Mouse (Mus musculus) T-helper 1 cell (primary cell): ENCODE data around the gene Samd8.

ENCODE experiments used
- in situ Hi-C: fragments of 300-600 bp; cut with MboI, MseI; formaldehyde crosslinking; loops from one replicate; pipeline ENCODE4 v1.15.1; 2025; ENCODE audit warnings: high pct_unique_total_duplicates

Gene Samd8

DNA sequence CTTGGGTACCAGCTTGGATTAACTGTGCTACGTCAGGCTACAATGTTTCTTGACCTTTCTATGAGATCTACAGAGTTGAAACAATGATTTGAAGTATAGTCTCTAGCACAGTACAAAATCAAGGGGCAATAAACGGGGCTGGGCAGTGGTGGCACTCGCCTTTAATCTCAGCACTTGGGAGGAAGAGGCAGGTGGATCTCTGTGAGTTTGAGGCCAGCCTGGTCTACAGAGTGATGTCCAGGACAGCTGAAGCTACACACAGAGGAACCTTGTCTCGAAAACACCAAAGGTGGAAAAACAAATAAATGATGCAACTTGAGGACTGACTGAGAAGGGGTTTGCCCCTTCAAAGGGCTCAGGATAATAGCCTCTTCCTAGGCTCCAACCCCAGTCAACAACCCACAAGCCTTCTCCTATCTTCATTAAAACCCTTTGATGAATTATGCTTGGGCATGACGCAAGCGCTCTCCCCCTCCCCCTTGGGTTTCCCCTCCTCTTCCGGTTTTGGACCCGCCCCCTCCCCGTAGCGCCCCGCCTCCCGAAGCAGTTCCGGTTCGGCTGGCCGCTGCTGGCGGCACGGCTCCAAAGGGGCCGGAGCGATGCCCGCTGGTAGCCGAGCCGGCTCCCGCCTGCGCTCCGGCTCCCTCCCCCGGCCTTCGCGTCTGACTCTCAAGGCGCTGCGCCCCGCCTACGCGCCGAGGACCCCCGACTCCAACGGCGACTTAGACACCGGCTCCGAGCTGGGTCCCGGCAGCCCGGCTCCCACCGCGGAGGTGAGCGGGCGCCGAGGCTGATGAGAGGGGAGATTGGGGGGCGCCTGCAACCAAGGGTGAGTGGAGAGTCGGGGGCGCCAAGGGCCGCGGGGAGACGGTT is at the start of gene Samd8:
Gene Samd8 (plus strand): TSS at position 524 of the 873 bp plus-strand sequence.
- in situ Hi-C loops = no loop called here

DNA sequence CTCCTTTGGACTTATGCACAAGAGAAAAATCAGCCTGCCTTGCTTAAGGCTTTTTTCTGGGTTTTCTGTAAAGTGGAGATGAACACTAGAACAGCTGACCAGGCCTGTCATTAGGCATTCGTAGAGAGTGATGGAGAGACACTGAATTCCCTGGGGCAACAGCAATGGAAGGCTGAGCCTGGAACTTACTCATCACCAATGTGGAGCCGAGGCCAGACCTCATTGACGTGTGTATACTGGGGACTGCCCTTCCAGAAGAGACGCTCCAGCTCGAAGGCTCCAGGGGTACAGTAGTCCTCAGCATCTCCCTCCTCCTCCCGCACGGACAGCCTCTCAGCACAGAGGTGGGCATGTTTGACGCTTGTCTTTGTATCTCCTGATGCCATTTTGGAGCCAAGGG is 47.6 kb upstream of the Samd8 start:
- in situ Hi-C loops = loop anchor here (25.0 kb wide), 1 partner anchor 1135 kb away; no protein-coding TSS in a partner anchor

DNA sequence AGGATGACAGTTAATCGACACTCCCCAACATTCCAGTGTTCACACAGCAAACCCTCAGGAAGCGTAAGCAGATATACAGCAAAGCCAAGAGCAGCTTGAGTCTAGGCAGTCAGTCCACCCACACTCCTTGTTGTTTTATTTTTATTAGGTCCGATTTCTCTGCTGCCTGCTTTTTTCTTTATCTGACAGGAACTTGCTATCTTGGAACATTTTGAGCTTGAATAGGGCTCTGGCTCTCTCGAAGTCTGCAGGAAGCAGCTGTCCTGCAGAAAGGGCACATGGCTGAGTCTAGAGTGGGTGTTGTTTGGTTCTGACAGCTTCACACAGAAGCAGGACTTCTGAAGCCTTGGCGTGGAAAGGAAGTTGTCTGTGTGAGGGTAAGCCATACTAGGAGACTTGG is 47.1 kb upstream of the Samd8 start:
- in situ Hi-C loops = loop anchor here (25.0 kb wide), 1 partner anchor 1134 kb away; no protein-coding TSS in a partner anchor

DNA sequence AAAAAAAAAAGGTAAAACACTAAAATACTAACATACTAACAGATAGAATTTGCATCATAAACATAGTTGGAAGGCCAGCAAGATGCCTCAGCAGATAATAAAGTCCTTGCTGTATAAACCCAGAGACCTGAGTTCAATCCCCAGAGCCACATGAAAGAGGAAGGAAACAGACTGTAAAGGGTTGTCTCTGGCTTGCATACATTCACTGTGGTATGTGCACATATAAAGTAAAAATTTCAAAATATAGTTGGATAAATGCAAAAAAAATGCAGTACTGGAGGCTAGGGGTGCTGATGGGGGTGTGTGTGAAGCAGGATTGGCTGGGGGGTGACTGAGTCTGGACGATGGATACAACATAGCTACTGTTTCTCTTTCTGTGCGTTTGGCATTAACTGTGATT is 44.9 kb upstream of the Samd8 start:
- in situ Hi-C loops = loop anchor here (25.0 kb wide), 1 partner anchor 1132 kb away; no protein-coding TSS in a partner anchor

DNA sequence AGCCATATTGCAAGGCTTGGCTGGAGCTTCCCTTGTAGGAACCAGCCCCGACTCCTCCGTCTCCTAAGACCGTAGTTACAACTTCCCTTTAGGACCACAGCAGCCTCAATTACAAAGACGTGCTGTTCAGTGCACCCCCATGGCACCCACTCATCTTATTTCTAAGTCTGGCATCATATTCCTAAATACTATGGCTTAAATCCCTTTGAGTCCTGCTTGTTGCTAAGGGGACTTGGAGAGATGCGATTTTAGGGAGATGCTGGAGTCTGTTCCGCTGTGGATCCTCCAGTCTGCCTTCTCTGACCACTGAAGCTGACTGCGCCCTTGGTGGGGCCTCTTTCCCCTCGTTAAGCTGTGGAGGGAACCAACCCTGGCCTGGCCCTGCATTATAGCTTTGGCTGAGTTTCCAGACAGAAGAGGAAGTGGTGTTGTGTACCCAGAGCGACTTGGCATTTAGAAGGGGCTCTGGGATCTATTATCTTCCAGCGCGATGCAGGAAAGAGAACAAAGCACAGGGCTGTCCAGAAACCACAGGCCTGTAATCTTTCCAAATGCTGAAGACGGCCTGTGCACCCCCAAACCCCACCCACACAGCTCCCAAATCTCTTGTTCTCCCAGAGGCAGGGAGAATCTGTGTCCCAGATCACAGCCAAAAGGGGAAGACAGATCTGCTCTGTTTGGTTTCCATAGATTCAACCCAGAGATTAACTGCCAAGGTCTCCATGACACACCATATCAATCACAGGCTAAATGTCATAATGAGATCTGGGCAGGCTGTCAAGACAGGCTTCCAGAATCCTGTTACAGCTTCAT is 43.4 kb upstream of the Samd8 start:
- in situ Hi-C loops = loop anchor here (25.0 kb wide), 1 partner anchor 1130 kb away; no protein-coding TSS in a partner anchor

DNA sequence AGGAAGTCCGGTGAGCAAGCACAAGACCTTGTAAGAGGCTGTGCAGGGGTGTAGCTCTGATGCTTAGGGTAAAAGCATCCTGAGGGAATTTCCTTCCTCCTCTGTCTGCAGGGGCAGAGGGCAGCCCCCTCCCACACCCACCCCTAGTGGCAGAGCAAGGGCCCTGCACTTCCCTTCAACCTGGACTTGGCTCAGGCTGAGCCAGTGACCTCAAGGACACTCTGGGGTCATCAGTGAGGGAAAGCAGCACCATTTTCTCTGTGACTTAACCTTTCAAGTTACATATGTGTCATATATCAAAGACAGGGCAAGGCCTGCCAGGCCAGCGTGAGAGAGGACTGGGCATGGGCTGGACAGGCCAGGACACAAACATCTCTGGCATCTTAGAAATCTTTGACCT is 40.8 kb upstream of the Samd8 start:
- in situ Hi-C loops = loop anchor here (25.0 kb wide), 1 partner anchor 1128 kb away; no protein-coding TSS in a partner anchor

DNA sequence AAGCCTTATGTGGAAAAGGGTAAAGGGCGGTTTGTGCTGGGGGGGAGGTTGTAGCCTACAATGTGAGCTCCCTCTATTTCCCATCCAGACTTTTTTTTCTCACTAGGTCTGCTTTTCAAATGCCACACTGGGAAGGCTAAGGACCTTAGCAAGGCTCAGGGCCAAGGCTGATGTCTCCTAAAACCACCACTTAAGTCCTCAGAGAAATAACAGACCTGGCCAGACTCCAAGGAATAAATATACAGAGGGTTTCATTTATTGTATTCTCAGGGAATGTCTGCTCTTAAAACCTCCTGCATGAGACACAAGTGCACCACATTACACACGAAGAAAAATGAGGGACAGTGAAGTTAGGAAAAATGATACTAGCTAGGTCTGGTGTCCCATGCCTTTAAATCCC is 39.1 kb upstream of the Samd8 start:
- in situ Hi-C loops = loop anchor here (25.0 kb wide), 1 partner anchor 1126 kb away; no protein-coding TSS in a partner anchor

DNA sequence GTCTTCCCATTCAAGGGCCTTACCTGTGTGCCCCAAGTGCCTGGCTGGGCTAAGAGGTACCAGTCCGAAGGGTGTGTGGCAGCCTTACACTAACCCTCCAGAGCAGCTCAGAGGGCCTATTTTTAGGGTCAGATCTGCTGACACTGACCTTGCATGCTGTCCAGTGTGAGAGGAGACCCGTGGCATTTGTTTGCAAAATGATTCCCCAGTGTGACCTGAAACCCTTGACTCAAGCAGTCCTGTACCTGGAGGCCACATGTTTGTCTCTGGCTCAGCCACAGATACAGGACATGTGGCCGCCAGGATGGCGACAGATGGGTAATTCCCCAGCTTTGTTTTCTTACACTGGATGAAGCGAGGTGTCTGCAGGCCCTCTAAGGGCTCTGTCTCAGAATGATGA is 35.8 kb upstream of the Samd8 start, which contains the start of gene Dupd1:
Gene Dupd1 (minus strand): TSS at position 91 of the 400 bp plus-strand sequence.
- in situ Hi-C loops = loop anchor here (25.0 kb wide), 1 partner anchor 1123 kb away; no protein-coding TSS in a partner anchor

DNA sequence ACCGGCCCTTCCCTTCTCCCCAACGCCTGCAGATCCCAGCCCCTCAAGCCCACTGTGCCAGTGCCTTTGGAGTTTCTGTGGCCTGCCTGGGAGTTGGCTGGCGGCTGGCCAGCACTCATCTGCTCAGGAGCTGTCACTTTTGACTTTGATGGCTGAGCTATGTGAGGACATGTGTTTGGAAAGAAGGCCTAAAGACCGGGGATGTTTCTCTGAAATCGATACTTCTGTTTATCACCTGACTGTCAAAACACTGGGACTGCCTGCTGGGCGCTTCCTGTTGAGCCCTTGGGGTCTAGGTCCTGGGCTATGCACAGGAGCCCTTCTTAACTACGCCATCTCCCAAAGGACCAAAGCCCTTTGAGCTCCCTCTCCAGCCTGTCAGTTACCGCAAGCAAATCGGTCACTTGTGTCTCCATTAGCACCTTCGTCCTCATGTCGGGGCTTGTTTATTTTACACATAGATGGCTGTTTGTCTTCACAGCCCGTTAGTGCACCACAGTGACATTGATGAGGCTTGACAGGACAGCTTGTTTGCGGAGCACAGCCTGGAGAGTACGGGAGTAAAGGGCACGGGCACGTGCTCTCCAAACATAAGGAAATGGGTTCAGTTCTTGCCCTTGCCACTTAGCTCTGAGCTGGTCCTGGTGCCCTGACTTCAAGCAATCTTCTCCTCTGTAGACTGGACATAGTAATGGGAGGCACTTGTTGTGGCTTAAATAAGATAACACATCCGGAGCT is 30.5 kb upstream of the Samd8 start:
- in situ Hi-C loops = loop anchor here (25.0 kb wide), 1 partner anchor 1117 kb away; no protein-coding TSS in a partner anchor

DNA sequence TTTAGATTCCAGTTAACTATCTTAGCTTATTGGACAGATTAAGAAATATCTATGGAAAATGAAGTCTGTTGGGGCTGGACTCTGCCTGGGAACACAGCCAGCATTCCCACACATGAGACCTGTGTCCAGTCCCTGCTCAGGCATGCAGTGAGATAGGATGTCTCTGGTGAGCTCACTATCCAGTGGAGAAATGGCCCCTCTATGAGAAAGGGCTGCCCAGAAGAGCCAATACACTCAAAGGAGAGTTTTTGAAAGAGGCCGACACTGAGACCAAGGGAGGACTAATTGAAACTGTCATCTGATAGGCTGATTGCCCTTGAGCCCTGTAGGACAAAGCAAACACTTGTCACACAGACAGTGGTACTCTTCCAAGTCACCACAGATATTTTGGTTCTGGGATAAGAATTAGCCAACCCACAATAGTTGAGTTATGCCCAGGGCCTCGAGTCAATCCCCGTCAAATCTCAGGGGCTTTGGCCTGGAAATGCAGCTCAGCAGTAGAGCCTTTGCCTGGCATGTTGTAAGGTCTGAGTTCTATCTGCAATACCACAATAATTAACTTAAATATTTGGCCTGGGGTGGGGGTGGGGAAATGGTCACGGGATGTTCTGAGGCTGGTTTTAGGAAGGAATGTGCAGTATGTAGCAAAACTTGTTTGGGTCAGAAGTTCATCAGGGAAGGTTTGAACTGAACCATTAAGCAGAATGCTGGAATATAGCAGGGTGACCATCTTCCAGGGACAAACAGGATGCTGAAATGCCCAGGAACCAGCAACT is 29.7 kb upstream of the Samd8 start:
- in situ Hi-C loops = loop anchor here (25.0 kb wide), 1 partner anchor 1117 kb away; no protein-coding TSS in a partner anchor

DNA sequence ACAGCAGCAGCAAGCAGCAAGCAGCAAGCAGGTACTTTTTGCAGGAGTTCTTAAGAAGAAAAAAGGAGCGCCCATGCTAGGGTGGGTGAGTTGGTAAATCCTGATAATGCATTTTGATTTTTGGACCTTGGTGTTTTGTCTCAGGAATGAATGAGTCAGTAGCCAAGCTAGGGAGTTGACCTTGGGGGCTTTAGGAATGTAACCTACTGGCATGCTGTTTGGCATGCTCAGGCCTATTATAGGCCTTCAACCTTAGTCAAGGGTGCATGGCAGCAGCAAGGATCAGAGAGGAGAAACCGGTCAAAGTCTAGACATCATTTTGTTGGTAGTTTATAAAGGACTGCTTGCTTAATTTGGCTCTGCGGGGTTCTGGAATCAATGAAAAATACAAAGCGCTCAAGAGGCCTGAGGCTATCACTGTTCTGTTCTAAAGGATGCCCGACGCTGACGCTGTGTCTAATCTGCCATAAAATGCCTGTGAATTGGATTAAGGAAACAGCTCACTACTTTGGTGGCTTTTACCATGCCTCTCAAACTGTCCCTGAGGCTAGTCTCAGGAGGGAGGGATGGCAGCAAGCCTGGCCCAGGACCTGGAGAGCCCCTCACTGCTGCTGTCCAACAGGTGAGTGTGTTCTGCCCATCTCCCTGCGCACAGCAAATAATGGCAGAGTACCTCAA is 28.2 kb upstream of the Samd8 start:
- in situ Hi-C loops = loop anchor here (25.0 kb wide), 1 partner anchor 1115 kb away; no protein-coding TSS in a partner anchor

DNA sequence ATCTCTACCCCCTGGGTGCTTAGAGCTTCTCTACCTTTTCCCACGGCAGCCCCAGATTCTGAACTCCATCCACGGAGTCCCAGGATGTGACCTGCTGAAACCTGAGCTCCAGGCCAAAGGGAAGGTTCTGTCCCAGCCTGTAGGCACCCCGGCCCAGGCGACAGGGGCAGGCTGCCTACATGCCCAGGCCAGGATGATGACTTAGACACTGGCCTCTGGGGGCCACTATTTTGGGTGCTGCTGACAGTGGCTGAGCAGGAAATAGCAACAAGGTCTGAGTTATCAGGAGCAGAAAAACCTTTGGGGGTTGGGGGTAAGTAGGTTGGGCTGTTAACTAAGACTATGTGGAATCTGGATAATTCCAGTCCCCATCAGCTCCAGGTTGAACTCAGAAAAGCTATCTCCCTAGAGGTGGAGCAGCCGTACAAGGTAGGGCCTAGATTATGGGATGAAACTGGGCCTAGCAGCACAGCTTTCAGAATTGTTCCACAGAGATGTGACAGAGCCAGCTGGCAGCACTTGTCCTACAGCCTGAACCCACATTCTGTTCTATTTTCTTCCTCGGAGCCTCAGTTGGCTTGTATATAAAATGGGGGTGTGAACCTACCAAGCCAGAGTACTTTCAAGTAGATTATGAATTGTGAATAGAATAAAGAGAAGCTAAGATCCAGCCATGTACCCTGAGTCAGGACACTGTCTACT is 21.1 kb upstream of the Samd8 start:
- in situ Hi-C loops = loop anchor here (25.0 kb wide), 1 partner anchor 592 kb away; no protein-coding TSS in a partner anchor

DNA sequence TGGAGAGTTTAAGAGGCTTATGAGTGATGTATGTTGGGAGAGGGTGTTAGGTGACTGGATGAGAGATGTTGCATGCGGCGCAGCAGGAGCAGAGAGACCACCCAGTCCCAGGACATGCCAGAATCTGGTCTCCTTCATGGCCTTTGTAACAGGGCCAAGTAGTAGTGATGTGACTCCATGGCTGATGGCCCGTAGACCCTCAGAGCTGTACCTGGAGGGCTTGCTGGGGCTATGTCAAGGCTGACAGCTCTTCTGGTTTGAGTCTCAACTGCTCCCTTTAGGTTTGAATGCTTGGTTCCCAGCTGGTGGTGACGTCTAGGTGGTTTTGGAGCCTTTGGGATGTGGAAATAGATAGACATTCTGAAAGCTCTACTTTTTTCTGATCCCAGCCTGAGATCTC is 20.4 kb upstream of the Samd8 start:
- in situ Hi-C loops = loop anchor here (5.0 to 25.0 kb wide), 2 partner anchors 43 to 593 kb away; no protein-coding TSS in a partner anchor

DNA sequence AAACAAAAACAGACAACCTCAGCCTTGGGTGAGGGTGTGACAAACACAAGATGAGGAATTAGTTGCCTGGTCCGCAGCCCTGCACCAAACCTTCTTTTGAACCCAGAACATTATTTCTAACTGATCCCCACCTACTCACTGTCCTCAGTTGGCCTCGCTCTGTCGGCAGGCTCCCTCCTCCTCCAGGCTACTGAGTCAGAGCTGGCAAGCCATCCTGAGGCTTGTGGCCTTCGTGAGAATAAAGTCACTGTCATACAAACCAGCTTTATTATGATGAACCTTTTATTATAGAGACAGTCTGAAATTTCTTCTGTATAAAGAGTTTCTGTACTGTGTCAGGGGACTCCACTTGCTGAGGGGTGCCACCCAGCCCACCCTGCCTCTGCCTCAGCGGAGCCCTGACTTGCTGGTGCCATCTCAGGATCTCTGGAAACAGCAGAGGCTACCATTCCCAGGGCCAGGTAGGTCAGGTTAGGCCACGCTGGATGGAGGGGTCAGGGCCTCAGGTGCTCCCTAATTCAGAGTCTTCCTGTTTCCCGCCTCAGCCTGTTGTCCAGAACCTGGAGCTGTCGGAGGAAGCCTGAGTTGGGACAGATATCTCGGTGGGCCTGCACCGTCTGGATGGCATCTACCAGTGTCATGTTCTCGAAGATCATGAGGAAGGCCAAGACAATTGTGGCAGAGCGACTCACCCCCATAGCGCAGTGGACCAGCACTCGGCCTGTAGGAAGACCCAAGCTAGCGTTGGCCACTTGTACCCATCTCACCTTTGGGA is 17.0 kb upstream of the Samd8 start:
- in situ Hi-C loops = loop anchor here (5.0 to 25.0 kb wide), 2 partner anchors 46 to 596 kb away; no protein-coding TSS in a partner anchor

DNA sequence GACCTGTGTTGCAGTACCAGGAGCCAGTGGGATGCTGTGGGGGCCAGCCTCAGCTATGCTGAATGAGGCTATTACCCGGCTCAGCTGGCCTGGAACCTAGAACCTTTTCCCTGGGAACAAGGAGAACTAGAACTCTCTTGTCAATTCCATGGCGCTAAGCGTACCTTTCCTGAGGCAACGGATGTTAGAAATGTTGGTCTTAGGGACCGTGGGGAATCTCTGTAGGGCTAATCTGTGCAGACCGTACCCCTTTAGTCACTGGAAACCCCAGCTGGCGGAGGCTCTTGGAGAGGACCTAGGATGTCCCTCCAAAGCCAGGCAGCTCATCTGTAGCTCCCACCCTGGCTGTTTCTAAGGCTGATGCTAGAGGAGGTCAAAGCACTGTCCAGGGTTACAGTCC is 10.0 kb upstream of the Samd8 start:
- in situ Hi-C loops = loop anchor here (25.0 kb wide), 1 partner anchor 603 kb away; no protein-coding TSS in a partner anchor

DNA sequence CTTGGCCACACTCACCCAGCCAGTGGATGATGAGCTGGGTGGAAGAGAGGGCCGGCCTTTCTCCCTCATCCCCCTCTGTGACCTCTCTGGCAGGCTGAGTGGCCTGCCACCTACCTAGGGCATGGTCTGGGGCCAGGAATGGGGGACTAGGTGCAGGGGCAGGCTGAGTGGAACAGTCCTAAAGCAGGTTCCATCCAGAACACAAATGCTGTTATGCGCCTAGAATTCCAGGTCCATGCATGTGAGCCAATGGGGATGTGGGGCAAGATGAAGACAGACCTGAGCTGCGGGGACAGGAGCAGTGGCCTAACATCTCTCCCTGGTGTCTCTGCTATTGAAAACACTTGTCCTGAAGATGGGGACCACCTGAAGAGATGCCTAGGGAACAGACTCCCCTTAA is 9.0 kb upstream of the Samd8 start:
- in situ Hi-C loops = loop anchor here (25.0 kb wide), 1 partner anchor 604 kb away; no protein-coding TSS in a partner anchor

DNA sequence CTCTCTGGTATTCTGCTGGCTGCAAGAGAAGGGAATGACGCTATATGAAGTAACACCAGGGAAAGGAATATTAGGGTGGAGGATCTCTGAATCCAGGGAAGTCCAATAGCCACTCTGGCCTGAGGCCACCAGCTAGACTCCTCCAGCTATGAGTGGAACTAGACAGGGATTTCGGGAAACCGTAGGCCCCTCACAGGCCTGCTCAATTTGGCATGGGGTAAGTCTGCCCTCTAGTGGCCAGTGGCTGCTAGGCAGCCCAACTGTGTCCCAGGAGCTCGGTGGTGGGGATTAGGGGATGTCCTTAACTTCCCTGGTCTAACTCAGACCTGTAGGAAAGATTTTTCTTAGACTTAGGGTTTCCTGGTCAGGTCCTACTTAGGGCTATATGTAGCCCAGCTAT is 8.5 kb upstream of the Samd8 start:
- in situ Hi-C loops = loop anchor here (25.0 kb wide), 1 partner anchor 604 kb away; no protein-coding TSS in a partner anchor

DNA sequence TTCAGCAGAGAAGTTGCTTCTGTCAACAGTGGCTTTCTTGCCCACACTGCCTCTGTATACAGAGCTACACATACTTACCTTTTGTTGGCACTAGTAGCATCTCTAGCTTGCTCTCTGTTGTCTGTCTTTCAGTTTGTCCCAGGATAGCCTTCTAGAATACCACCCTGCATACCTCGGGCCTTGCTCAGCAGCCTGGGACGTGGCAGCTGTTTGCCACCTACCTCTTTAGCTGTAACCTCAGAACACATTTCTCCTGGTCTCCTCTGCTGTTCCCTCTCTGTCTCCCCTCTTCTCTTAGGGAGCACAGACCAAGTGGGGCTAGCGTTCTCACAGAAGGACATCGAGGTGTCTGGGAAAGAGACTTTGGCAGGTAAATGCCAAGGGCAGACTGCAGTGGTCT is 7.9 kb upstream of the Samd8 start:
- in situ Hi-C loops = loop anchor here (25.0 kb wide), 1 partner anchor 605 kb away; no protein-coding TSS in a partner anchor
